Mouse (Mus musculus) Patski (cell line): Measurements from ENCODE around the gene Lysmd3. TPM values are rescaled to one million over a fixed set of nuclear protein-coding genes. Genes with fewer than 3 reads are reported as not detected.

Source experiments
- ATAC-seq: fragments of 100-300 bp; one replicate; pipeline ENCODE4 v1.8.0; 2021
- CTCF ChIA-PET: fragments of 350-600 bp; sonication (Branson Sonifier 250); formaldehyde crosslinking; loops from one replicate; lab custom pipeline; 2022; ENCODE audit warnings: inconsistent platforms; lab: Charles Lee
- POLR2A ChIA-PET: fragments of 350-600 bp; sonication (Branson Sonifier 250); formaldehyde crosslinking; loops from one replicate; lab custom pipeline; 2022; ENCODE audit warnings: antibody characterized with exemption, inconsistent platforms; lab: Charles Lee
- DNase-seq: peaks from one replicate; pipeline ENCODE4 v3.0.0-alpha.2; 2011; ENCODE audit warnings: low read depth, low spot score
- H3K27me3 ChIP-seq: fragments of 371-371 bp; one replicate; pipeline ENCODE4 v1.5.1; 2021
- CTCF ChIP-seq: fragments of 100-300 bp; IDR thresholded peaks from one replicate; pipeline ENCODE4 v1.5.1; 2021
- in situ Hi-C: fragments of 300-500 bp; cut with MboI; formaldehyde crosslinking; loops from 3 replicates; pipeline ENCODE4 v1.11.1; 2018; ENCODE audit warnings: low pct_unique_long_range_greater_than_20kb, mixed read lengths
- polyA plus RNA-seq: library from polyadenylated mRNA; unstranded; gene quantifications from one replicate; pipeline ENCODE4 v1.2.3, GENCODE M21; 2021

Lysmd3 gene
- polyA plus RNA-seq, 1 experiment from 2014 or later = 13.8 TPM

DNA sequence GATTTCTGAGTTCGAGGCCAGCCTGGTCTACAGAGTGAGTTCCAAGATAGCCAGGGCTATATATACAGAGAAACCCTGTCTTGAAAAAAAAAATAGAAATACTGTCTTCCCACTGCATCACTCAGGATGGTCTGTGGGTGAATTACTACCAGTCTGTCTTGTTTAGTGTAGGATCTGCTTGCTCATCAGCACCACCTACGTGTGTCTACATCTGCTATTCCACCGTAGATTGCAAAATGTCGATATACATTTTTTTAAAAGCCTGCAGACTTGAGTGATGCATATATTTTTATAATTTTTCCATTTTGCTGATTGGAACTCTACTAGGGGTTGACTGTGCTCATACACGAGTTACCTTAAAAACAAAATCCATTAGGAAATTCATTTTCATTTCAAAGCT is 48.8 kb downstream of the Lysmd3 start:
- no peak for DNase-seq
- ChIA-PET CTCF (no interaction called here), POLR2A (no interaction called here)
- TF ChIP-seq CTCF = no peak
- no peak for ATAC-seq
- in situ Hi-C loops = no loop called here
- H3K27me3 ChIP-seq = no peaks in the 10 kb centered on the region

DNA sequence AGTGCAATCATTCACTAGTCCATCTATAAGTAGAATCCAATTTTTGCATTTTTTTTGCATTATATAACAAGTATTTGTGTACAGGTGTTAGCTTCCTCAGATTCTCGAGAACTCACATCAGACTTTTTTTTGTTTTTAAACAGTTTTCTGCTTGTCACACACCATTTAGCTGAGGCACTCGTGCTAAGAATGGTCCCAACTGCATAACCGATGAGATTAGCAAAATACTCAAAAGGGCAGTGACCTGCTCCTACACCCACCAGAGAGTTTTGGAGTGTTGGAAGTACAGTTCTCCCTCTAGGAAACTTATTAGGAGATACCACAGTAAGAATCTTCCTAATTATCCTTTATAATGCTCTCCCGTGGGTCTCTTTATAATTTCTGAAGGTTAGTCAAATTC is 52.3 kb downstream of the Lysmd3 start:
- in situ Hi-C loops = no loop called here
- ChIA-PET POLR2A (no interaction called here), CTCF (interaction anchor here (1.5 to 2.7 kb wide), 3 partner anchors 11 to 73 kb away, joined by 3 to 8 read pairs (median 3); partner anchors contain the start of gene Cetn3)
- no peak for TF ChIP-seq CTCF
- no peaks in the 10 kb centered on the region for H3K27me3 ChIP-seq
- no peak for ATAC-seq
- DNase-seq = no peak

DNA sequence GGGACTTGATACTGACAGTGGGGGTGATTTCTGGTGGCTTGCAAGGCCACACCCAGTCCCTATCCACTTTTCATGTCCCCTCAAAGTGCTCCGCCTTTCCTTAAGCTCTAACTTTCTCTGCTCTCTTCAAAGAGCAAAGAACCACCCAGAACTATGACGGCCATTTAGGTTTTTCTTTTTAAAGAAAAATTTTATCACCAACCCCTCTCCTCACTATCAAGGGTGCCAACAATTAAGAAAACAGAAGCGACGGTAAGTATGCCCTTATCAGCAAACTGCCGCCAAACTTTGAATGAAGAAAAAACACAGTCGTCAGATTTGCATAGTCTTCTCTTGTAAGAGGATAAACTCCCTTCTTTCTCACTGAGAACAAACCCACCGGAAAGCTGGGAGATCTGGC is 52.8 kb downstream of the Lysmd3 start:
- CTCF ChIA-PET = interaction anchor here (0.7 to 2.7 kb wide), 6 partner anchors 12 to 73 kb away, joined by 3 to 8 read pairs (median 3); partner anchors contain the start of gene Cetn3
- TF ChIP-seq CTCF = no peak
- DNase-seq (no peak), ATAC-seq (no peak)
- in situ Hi-C loops = no loop called here
- H3K27me3 ChIP-seq = no peaks in the 10 kb centered on the region
- POLR2A ChIA-PET = interaction anchor here (0.7 to 1.0 kb wide), 2 partner anchors 31 to 51 kb away, joined by 3 read pairs; no protein-coding TSS in a partner anchor

DNA sequence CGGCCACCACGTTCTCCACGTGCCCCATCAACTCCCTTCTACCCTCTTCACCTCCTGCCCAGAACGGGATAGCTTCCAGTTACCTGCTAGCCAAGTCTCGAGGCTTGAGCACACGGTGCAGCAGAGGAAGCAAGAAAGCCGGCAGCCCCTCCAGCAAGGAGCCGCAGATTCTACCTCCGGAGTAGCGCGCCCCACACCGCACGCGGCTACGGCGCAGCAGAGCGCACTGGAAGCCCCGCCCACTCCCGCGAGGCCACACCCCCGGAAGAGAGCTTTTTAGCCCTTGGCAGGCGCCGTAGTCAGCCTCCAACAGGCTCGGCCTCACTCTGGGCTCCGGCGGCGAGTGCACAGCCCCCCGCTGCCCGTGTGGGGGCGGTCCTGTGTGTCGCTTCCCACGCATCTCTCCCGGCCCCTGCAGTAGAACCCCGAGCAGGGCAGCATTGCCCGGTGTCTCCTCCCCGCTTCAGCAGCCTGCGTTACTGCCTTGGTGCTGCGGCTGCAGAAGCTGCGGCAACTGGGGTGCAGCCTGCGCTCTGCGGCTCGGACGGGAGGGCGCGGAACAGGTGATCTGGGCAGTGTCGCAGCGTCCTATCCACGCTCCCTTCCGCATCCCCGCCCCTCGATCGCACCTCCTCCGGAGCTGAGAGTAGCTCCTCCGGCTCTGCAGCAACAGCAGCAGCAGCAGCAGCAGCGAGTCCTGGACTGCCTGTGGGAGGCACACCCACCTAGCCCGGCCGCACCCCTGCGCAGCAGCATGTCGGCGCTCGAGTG is 53.5 kb downstream of the Lysmd3 start, which contains the start of the genes Polr3g and Mblac2:
Gene Polr3g (minus strand): TSS at position 239 of the 771 bp plus-strand sequence.
Gene Mblac2 (plus strand): TSS at position 567 of the 771 bp plus-strand sequence.
- ChIA-PET CTCF (interaction anchor here (0.7 to 2.7 kb wide), 5 partner anchors 12 to 72 kb away, joined by 3 to 8 read pairs (median 3); partner anchors contain the start of gene Cetn3), POLR2A (interaction anchor here (0.7 to 1.2 kb wide), 3 partner anchors 13 to 52 kb away, joined by 3 read pairs; no protein-coding TSS in a partner anchor)
- no peaks in the 10 kb centered on the region for H3K27me3 ChIP-seq
- no peak for TF ChIP-seq CTCF
- in situ Hi-C loops = no loop called here
- ATAC-seq (peak; percentile 96), DNase-seq (peak; percentile 66)

DNA sequence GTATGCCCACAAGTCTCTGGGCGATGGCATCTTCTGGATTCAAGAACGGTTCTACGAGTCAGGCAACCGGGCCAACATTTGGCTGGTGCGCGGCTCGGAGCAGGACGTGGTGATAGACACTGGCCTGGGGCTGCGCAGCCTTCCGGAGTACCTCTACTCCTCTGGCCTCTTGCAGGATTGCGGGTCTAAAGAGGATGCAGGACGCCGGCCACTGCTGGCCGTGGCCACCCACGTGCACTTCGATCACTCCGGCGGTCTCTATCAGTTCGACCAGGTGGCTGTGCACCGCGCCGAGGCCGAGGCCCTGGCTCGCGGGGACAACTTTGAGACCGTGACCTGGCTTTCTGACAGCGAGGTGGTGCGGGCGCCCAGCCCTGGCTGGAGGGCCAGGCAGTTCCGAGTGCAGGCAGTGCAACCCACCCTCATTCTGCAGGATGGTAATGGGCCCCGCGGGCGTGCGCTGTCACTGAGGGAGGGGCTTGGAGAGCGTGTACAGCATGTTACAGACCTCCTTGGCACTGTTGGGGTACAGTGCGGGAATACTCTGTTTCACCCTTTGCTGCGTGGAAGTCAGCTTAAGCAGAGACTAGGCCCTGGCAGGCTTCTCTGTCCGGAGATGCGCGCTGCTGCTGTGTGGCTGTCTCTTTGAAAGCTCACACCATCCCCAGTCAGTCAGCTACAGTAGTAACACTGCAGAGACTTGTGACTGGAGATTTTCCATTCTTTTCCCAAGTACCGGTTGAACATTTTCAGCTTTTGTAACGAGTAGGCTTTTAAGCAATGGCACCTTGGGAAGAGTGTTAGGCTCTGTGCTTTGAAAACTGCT is 54.3 kb downstream of the Lysmd3 start:
- TF ChIP-seq CTCF = no peak
- CTCF ChIA-PET = interaction anchor here (2.1 kb wide), 1 partner anchor 49 kb away, joined by 8 read pairs; no protein-coding TSS in a partner anchor
- in situ Hi-C loops = no loop called here
- DNase-seq (no peak), ATAC-seq (peak; percentile 27)
- no peaks in the 10 kb centered on the region for H3K27me3 ChIP-seq
- POLR2A ChIA-PET = interaction anchor here (1.0 to 1.2 kb wide), 2 partner anchors 14 to 53 kb away, joined by 3 read pairs; no protein-coding TSS in a partner anchor

DNA sequence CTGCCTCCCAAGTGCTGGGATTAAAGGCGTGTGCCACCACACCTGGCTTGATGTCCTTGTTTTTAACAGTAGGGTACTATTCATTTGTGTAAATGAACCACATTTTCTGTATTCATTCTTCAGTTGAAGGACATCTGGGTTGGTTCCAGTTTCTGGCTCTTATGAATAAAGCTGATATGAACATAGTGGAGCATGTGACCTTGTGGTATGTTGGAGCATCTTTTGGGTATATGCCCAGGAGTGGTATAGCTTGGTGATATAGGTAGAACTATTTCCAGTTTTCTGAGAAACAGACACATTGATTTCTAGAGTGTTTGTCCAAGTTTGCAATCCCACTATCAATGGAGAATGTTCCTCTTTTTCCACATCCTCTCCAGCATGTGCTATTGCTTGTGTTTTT is 56.4 kb downstream of the Lysmd3 start:
- ChIA-PET CTCF (no interaction called here), POLR2A (no interaction called here)
- no peak for ATAC-seq
- no peak for DNase-seq
- TF ChIP-seq CTCF = no peak
- no peaks in the 10 kb centered on the region for H3K27me3 ChIP-seq
- in situ Hi-C loops = no loop called here

Other genes starting within 250 kb of the Lysmd3 start
- 0.37 TPM for gene Adgrv1, start 24.5 kb upstream of the Lysmd3 start, polyA plus RNA-seq
- gene Polr3g, start 53.4 kb downstream of the Lysmd3 start, polyA plus RNA-seq = 4.0 TPM
- 5.5 TPM for gene Mblac2, start 53.7 kb downstream of the Lysmd3 start, polyA plus RNA-seq
- gene Cetn3, start 125.4 kb downstream of the Lysmd3 start, polyA plus RNA-seq = 103 TPM